Mouse (Mus musculus): ENCODE data around the gene Ski. TPM values are rescaled to one million over a fixed set of nuclear protein-coding genes. Genes with fewer than 3 reads are reported as not detected.

Ski gene
- polyA plus RNA-seq, 1 experiment from 2014 or later, result 2.1 TPM

- WGBS (ENCODE audit: insufficient replicate concordance), result 25% methylated on average over 8 of the region's 8 CpGs
- H3K9ac ChIP-seq, result no peak overlapping the region
Observed at GRCm38 (mm10) chr4:155234371-155235310, 12.2 kb upstream of the Ski start.

GRCm38 (mm10) chr4:155233878-155234277 is 11.5 kb upstream of the Ski start:
- no peaks in the 10 kb centered on the region for H3K9me3 ChIP-seq (replicated peaks)
- H3K27me3 ChIP-seq, result no peaks in the 10 kb centered on the region; the same call in 1 of the 2 replicates
- H3K9ac ChIP-seq, result no peak overlapping the region
- H3K36me3 ChIP-seq (replicated peaks), result no peaks in the 10 kb centered on the region
- no peak for ATAC-seq (ENCODE audit: insufficient read depth)
- H3K27ac ChIP-seq (replicated peaks), result peak overlapping the region; percentile 77
- H3K4me2 ChIP-seq, result no peak overlapping the region
- peaks cover 46% of the 10 kb centered on the region for H3K4me1 ChIP-seq (replicated peaks)
- H3K4me3 ChIP-seq (replicated peaks), result no peak overlapping the region
- WGBS (ENCODE audit: insufficient replicate concordance), result 24% methylated on average over 10 of the region's 10 CpGs

More at GRCm38 (mm10) chr4:155234371-155235310, 12.2 kb upstream of the Ski start:
- Histone ChIP-seq H3K9me3 (replicated peaks) (no peaks in the 10 kb centered on the region), H3K27me3 (no peaks in the 10 kb centered on the region; the same call in 1 of the 2 replicates), H3K4me1 (replicated peaks) (peaks cover 46% of the 10 kb centered on the region), H3K4me3 (replicated peaks) (no peak overlapping the region), H3K36me3 (replicated peaks) (no peaks in the 10 kb centered on the region), H3K27ac (replicated peaks) (peak overlapping the region; percentile 77), H3K4me2 (peak overlapping the region; percentile 31; the same call in 1 of the 2 replicates)
- ATAC-seq (ENCODE audit: insufficient read depth), result peak; percentile 22; the same call in 1 of the 2 replicates

GRCm38 (mm10) chr4:155228461-155228860 is 6.1 kb upstream of the Ski start:
- H3K36me3 ChIP-seq (replicated peaks), result no peaks in the 10 kb centered on the region
- H3K4me3 ChIP-seq (replicated peaks), result no peak overlapping the region
- H3K27me3 ChIP-seq, result peaks cover 36% of the 10 kb centered on the region
- H3K9ac ChIP-seq, result no peak overlapping the region
- H3K4me2 ChIP-seq, result no peak overlapping the region
- 53% methylated on average over 5 of the region's 5 CpGs for WGBS (ENCODE audit: insufficient replicate concordance)
- ATAC-seq (ENCODE audit: insufficient read depth), result no peak
- peaks cover 12% of the 10 kb centered on the region for H3K4me1 ChIP-seq (replicated peaks)
- H3K9me3 ChIP-seq (replicated peaks), result no peaks in the 10 kb centered on the region
- no peak overlapping the region for H3K27ac ChIP-seq (replicated peaks)

GRCm38 (mm10) chr4:155227986-155228385 is 5.6 kb upstream of the Ski start:
- H3K9me3 ChIP-seq (replicated peaks), result no peaks in the 10 kb centered on the region
- H3K27me3 ChIP-seq, result peaks cover 41% of the 10 kb centered on the region
- WGBS (ENCODE audit: insufficient replicate concordance), result 60% methylated on average over 4 of the region's 4 CpGs
- peaks cover 13% of the 10 kb centered on the region for H3K4me1 ChIP-seq (replicated peaks)
- ATAC-seq (ENCODE audit: insufficient read depth), result no peak
- H3K27ac ChIP-seq (replicated peaks), result no peak overlapping the region
- no peak overlapping the region for H3K9ac ChIP-seq
- no peak overlapping the region for H3K4me2 ChIP-seq
- no peak overlapping the region for H3K4me3 ChIP-seq (replicated peaks)
- H3K36me3 ChIP-seq (replicated peaks), result no peaks in the 10 kb centered on the region

GRCm38 (mm10) chr4:155225918-155226317 is 3.5 kb upstream of the Ski start:
- Histone ChIP-seq H3K9ac (no peak overlapping the region), H3K4me2 (no peak overlapping the region), H3K27ac (replicated peaks) (no peak overlapping the region), H3K27me3 (peaks cover 58% of the 10 kb centered on the region), H3K9me3 (replicated peaks) (no peaks in the 10 kb centered on the region), H3K4me1 (replicated peaks) (peaks cover 27% of the 10 kb centered on the region), H3K4me3 (replicated peaks) (no peak overlapping the region), H3K36me3 (replicated peaks) (no peaks in the 10 kb centered on the region)
- 60% methylated on average over 5 of the region's 5 CpGs for WGBS (ENCODE audit: insufficient replicate concordance)
- no peak for ATAC-seq (ENCODE audit: insufficient read depth)

- Histone ChIP-seq H3K27ac (replicated peaks) (peak overlapping the region; percentile 89), H3K9ac (peak overlapping the region; percentile 73), H3K36me3 (replicated peaks) (no peaks in the 10 kb centered on the region), H3K4me3 (replicated peaks) (peak overlapping the region; percentile 58), H3K9me3 (replicated peaks) (no peaks in the 10 kb centered on the region), H3K4me2 (peak overlapping the region; percentile 92), H3K4me1 (replicated peaks) (peaks cover 47% of the 10 kb centered on the region), H3K27me3 (peaks cover 79% of the 10 kb centered on the region)
- WGBS (ENCODE audit: insufficient replicate concordance), result 25% methylated on average over 20 of the region's 20 CpGs
- no peak for ATAC-seq (ENCODE audit: insufficient read depth)
Observed at GRCm38 (mm10) chr4:155223594-155224528, 1.5 kb upstream of the Ski start.

GRCm38 (mm10) chr4:155222841-155223593 is 625 bp upstream of the Ski start:
- peaks cover 87% of the 10 kb centered on the region for H3K27me3 ChIP-seq
- H3K4me2 ChIP-seq, result peak overlapping the region; percentile 92
- peak overlapping the region; percentile 89 for H3K27ac ChIP-seq (replicated peaks)
- peak overlapping the region; percentile 58 for H3K4me3 ChIP-seq (replicated peaks)
- ATAC-seq (ENCODE audit: insufficient read depth), result peak; percentile 95
- H3K9ac ChIP-seq, result peak overlapping the region; percentile 73
- WGBS (ENCODE audit: insufficient replicate concordance), result under 1% methylated on average over 51 of the region's 116 CpGs
- H3K4me1 ChIP-seq (replicated peaks), result peaks cover 56% of the 10 kb centered on the region
- no peaks in the 10 kb centered on the region for H3K9me3 ChIP-seq (replicated peaks)
- no peaks in the 10 kb centered on the region for H3K36me3 ChIP-seq (replicated peaks)

GRCm38 (mm10) chr4:155221599-155222551 is 517 bp downstream of the Ski start:
- no peaks in the 10 kb centered on the region for H3K9me3 ChIP-seq (replicated peaks)
- H3K4me2 ChIP-seq, result peak overlapping the region; percentile 92
- H3K4me1 ChIP-seq (replicated peaks), result peaks cover 67% of the 10 kb centered on the region
- under 1% methylated on average over 92 of the region's 93 CpGs for WGBS (ENCODE audit: insufficient replicate concordance)
- H3K9ac ChIP-seq, result peak overlapping the region; percentile 64
- H3K27me3 ChIP-seq, result peaks cover 79% of the 10 kb centered on the region
- ATAC-seq (ENCODE audit: insufficient read depth), result no peak
- H3K27ac ChIP-seq (replicated peaks), result no peak overlapping the region; the same call in 1 of the 2 replicates
- no peaks in the 10 kb centered on the region for H3K36me3 ChIP-seq (replicated peaks)
- peak overlapping the region; percentile 66 for H3K4me3 ChIP-seq (replicated peaks)

GRCm38 (mm10) chr4:155221106-155221505 is 1.3 kb downstream of the Ski start:
- H3K27ac ChIP-seq (replicated peaks), result no peak overlapping the region
- no peaks in the 10 kb centered on the region for H3K9me3 ChIP-seq (replicated peaks)
- peaks cover 74% of the 10 kb centered on the region for H3K4me1 ChIP-seq (replicated peaks)
- peak overlapping the region; percentile 92 for H3K4me2 ChIP-seq
- ATAC-seq (ENCODE audit: insufficient read depth), result no peak
- H3K27me3 ChIP-seq, result peaks cover 76% of the 10 kb centered on the region
- peak overlapping the region; percentile 64; the same call in 1 of the 2 replicates for H3K9ac ChIP-seq
- 6% methylated on average over 7 of the region's 7 CpGs for WGBS (ENCODE audit: insufficient replicate concordance)
- no peaks in the 10 kb centered on the region for H3K36me3 ChIP-seq (replicated peaks)
- H3K4me3 ChIP-seq (replicated peaks), result peak overlapping the region; percentile 66
